Mouse (Mus musculus) CH12.LX (cell line): ENCODE results near the gene Mvp. TPM values are rescaled to one million over a fixed set of nuclear protein-coding genes. Genes with fewer than 3 reads are reported as not detected.

ENCODE experiments used
- DNase-seq: peaks from one replicate; pipeline ENCODE4 v3.0.0-alpha.2; 2013; ENCODE audit errors: extremely low read depth
- H3K27ac ChIP-seq: 2 replicates; pipeline ENCODE4 v1.5.1; 2012; ENCODE audit warnings: low read depth, mild to moderate bottlenecking, control low read depth, moderate library complexity; ENCODE audit not compliant: insufficient read depth
- H3K27me3 ChIP-seq: replicated peaks from 2 replicates; pipeline ENCODE3; 2012; ENCODE audit warnings: inconsistent platforms
- H3K36me3 ChIP-seq, 2 experiments: replicated peaks in 1 of 2; 2 replicates each; pipeline versions ENCODE3 to v1.6.1; 2012; ENCODE audit warnings: inconsistent platforms in 1 of 2, low read length in 1 of 2, mild to moderate bottlenecking in 1 of 2, mixed read lengths in 1 of 2, moderate library complexity in 1 of 2; ENCODE audit not compliant: control insufficient read depth in 1 of 2, insufficient read depth in 1 of 2
- H3K4me1 ChIP-seq, 2 experiments: 2 replicates each; pipeline ENCODE4 v1.6.1; 2012; ENCODE audit warnings: inconsistent platforms in 1 of 2, moderate library complexity in 1 of 2; ENCODE audit not compliant: insufficient read depth in 2 of 2, control insufficient read depth in 1 of 2
- H3K4me2 ChIP-seq: 2 replicates; pipeline ENCODE4 v1.6.1; 2012; ENCODE audit warnings: low read depth, mild to moderate bottlenecking, control low read depth; ENCODE audit not compliant: poor library complexity, insufficient read depth, severe bottlenecking
- H3K4me3 ChIP-seq, 3 experiments: fragments of 150-350 bp in 1 of 3; sonication (generic) in 1 of 3; replicated peaks in 1 of 3; 2 replicates each; pipeline versions ENCODE3 to v1.5.1; 2011 to 2012; ENCODE audit warnings: low read depth in 2 of 3, low read length in 2 of 3, mild to moderate bottlenecking in 2 of 3, moderate library complexity in 2 of 3, control low read depth in 1 of 3, improper control_type of control experiment in 1 of 3, inconsistent platforms in 1 of 3, mixed read lengths in 1 of 3; ENCODE audit not compliant: poor library complexity in 1 of 3
- H3K79me2 ChIP-seq: replicated peaks from 2 replicates; pipeline ENCODE4 v1.6.1; 2012; ENCODE audit warnings: mild to moderate bottlenecking, moderate library complexity; ENCODE audit not compliant: control insufficient read depth, poor library complexity, insufficient read depth, severe bottlenecking; ENCODE audit errors: extremely low read depth
- H3K9ac ChIP-seq: 2 replicates; pipeline ENCODE4 v1.6.1; 2012; ENCODE audit warnings: low read depth, mild to moderate bottlenecking, control low read depth, moderate library complexity; ENCODE audit not compliant: insufficient read depth
- H3K9me3 ChIP-seq: replicated peaks from 2 replicates; pipeline ENCODE3; 2012; ENCODE audit warnings: low read length, inconsistent platforms, mixed read lengths
- BHLHE40 ChIP-seq: IDR thresholded peaks from 2 replicates; pipeline ENCODE4 v1.6.1; 2011; ENCODE audit warnings: mild to moderate bottlenecking, low read depth, low read length, improper control_type of control experiment
- CHD1 ChIP-seq: IDR thresholded peaks from 2 replicates; pipeline ENCODE4 v1.6.1; 2012; ENCODE audit warnings: low read depth, low read length, improper control_type of control experiment, inconsistent platforms
- ELF1 ChIP-seq: IDR thresholded peaks from 2 replicates; pipeline ENCODE4 v1.6.1; 2014; ENCODE audit warnings: low read depth, mild to moderate bottlenecking, inconsistent platforms, low read length, improper control_type of control experiment
- ETS1 ChIP-seq: conservative IDR thresholded peaks from 2 replicates; pipeline ENCODE4 v1.6.1; 2012; ENCODE audit warnings: low read depth, mild to moderate bottlenecking, inconsistent platforms, low read length, improper control_type of control experiment, moderate library complexity
- GABPA ChIP-seq: IDR thresholded peaks from 2 replicates; pipeline ENCODE4 v1.6.1; 2012; ENCODE audit warnings: low read depth, low read length, improper control_type of control experiment, inconsistent platforms; ENCODE audit not compliant: insufficient replicate concordance
- HCFC1 ChIP-seq: IDR thresholded peaks from 2 replicates; pipeline ENCODE4 v1.6.1; 2012; ENCODE audit warnings: low read depth, mild to moderate bottlenecking, inconsistent platforms, low read length, improper control_type of control experiment
- IRF4 ChIP-seq: IDR thresholded peaks from 2 replicates; pipeline ENCODE4 v1.6.1; 2014; ENCODE audit warnings: low read depth, mild to moderate bottlenecking, inconsistent platforms, low read length, improper control_type of control experiment
- JUND ChIP-seq: conservative IDR thresholded peaks from 2 replicates; pipeline ENCODE4 v1.6.1; 2011; ENCODE audit warnings: low read depth, low read length, improper control_type of control experiment
- MAX ChIP-seq: IDR thresholded peaks from 2 replicates; pipeline ENCODE4 v1.6.1; 2011; ENCODE audit warnings: low read length, improper control_type of control experiment
- MAZ ChIP-seq: IDR thresholded peaks from 2 replicates; pipeline ENCODE4 v1.6.1; 2012; ENCODE audit warnings: low read depth, mild to moderate bottlenecking, inconsistent platforms, low read length, improper control_type of control experiment, moderate library complexity
- MXI1 ChIP-seq: IDR thresholded peaks from 2 replicates; pipeline ENCODE4 v1.6.1; 2011; ENCODE audit warnings: mild to moderate bottlenecking, low read depth, low read length, improper control_type of control experiment
- MYC ChIP-seq: IDR thresholded peaks from 2 replicates; pipeline ENCODE4 v1.6.1; 2011; ENCODE audit warnings: low read depth, mild to moderate bottlenecking, improper control_type of control experiment, low read length
- NELFE ChIP-seq: IDR thresholded peaks from 2 replicates; pipeline ENCODE4 v1.6.1; 2011; ENCODE audit warnings: low read depth, low read length, improper control_type of control experiment
- NRF1 ChIP-seq: IDR thresholded peaks from 2 replicates; pipeline ENCODE4 v1.6.1; 2014; ENCODE audit warnings: low read depth, mild to moderate bottlenecking, inconsistent platforms, low read length, improper control_type of control experiment, moderate library complexity
- POLR2A ChIP-seq: IDR thresholded peaks from 2 replicates; pipeline ENCODE4 v1.6.1; 2011; ENCODE audit warnings: low read depth, mild to moderate bottlenecking, improper control_type of control experiment, low read length
- SIN3A ChIP-seq: IDR thresholded peaks from 2 replicates; pipeline ENCODE4 v1.6.1; 2012; ENCODE audit warnings: low read length, improper control_type of control experiment, inconsistent platforms
- TCF12 ChIP-seq: IDR thresholded peaks from 2 replicates; pipeline ENCODE4 v1.6.1; 2014; ENCODE audit warnings: low read depth, mild to moderate bottlenecking, inconsistent platforms, low read length, improper control_type of control experiment
- dilution Hi-C: fragments of 300-500 bp; cut with MboI; formaldehyde crosslinking; loops from 2 replicates; pipeline ENCODE4 v1.14.3; 2020; ENCODE audit warnings: low sequenced_read_pairs; ENCODE audit not compliant: extremely low pct_unique_long_range_greater_than_20kb, extremely low pct_ligation_motif_present
- in situ Hi-C: fragments of 300-500 bp; cut with MboI; formaldehyde crosslinking; loops from 3 replicates; pipeline ENCODE4 v1.14.3; 2019; ENCODE audit warnings: low sequenced_read_pairs, low pct_ligation_motif_present, low pct_unique_long_range_greater_than_20kb, mixed read lengths
- polyA plus RNA-seq: library from polyadenylated mRNA; unstranded; fragments of >175 nt; gene quantifications from 2 replicates; pipeline ENCODE4 v1.2.1, GENCODE M21; 2012; ENCODE audit warnings: low read depth; ENCODE audit not compliant: insufficient read length
- total RNA-seq, 2 experiments: library from RNA; depleted of rRNA; stranded (reverse); fragments of 300-350 nt in 1 of 2; fragments of >200 nt in 1 of 2; gene quantifications; 2 replicates each; pipeline ENCODE4 v1.2.3; 2012 to 2014

The Mvp gene
- total RNA-seq (2012; rRNA removed) (42.1 and 52.1 TPM in 2 replicates), total RNA-seq (2014; rRNA removed) (33.3 and 35.5 TPM in 2 replicates), polyA plus RNA-seq (53.7 and 63.5 TPM in 2 replicates)

DNA sequence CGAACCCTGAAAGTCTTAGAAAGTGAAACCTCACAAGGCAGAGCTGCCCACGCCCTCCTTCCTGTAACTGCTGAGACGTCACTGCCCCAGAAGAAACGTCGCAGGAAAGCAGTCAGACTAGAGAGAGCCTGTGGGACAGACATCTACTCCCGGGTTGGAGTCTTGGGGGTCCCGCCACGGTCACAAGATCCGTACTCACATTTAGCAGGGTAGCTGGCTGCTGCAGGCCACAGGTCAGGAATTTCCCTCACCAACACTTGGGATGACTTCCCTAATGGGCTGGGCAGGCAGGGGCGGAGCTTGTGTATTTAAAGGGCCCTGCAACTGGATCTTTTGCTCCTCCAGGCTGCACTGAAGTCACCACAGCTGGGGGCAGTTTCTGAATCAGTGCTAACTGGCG is at the start of gene Mvp:
Mvp (minus strand) TSS at position 302 of the 400 bp plus-strand sequence.
- in situ Hi-C loops, result loop anchor here (10.0 kb wide), 1 partner anchor 310 kb away; the partner anchor contains the start of gene Coro1a
- H3K4me3 ChIP-seq, result peak within 1 kb of the TSS; percentile 73 to 87 (median 75)
- H3K27ac ChIP-seq, result peak within 1 kb of the TSS; percentile 67
- no peaks in the 10 kb centered on the region for H3K27me3 ChIP-seq
- H3K4me1 ChIP-seq, result peaks cover 22 to 72% of the 10 kb centered on the region in 2 experiments
- H3K9me3 ChIP-seq, result no peaks in the 10 kb centered on the region
- peak; percentile 75 for DNase-seq
- peaks cover 6 to 47% of the 10 kb centered on the region in 2 experiments for H3K36me3 ChIP-seq
- TF ChIP-seq CHD1, result no peak
- peak; percentile 94 for TF ChIP-seq SIN3A
- TF ChIP-seq HCFC1, result peak; percentile 63
- 0 out of 2 replicates have a peak, but pooled peaks have one; percentile 33 for TF ChIP-seq MXI1
- TF ChIP-seq MAZ, result 0 out of 2 replicates have a peak, but pooled peaks have one; percentile 22
- peak; percentile 61 for TF ChIP-seq POLR2A
- no peak for TF ChIP-seq NELFE
- peak; percentile 40; the same call in 1 of the 2 replicates for TF ChIP-seq ETS1
- peak; percentile 23; the same call in 1 of the 2 replicates for TF ChIP-seq IRF4
- TF ChIP-seq TCF12, result 0 out of 2 replicates have a peak, but pooled peaks have one; percentile 35
- TF ChIP-seq ELF1, result peak; percentile 74
- TF ChIP-seq, all 38 proteins: peak for 9
- Histone ChIP-seq H3K9ac (peak within 1 kb of the TSS; percentile 87), H3K79me2 (peaks cover 14% of the 10 kb centered on the region), H3K4me2 (peak within 1 kb of the TSS; percentile 77)
- dilution Hi-C loops, result no loop called here

GRCm38 (mm10) chr7:127055026-127055585 is 40.7 kb upstream of the Mvp start:
- peaks cover 3% of the 10 kb centered on the region for H3K27me3 ChIP-seq
- dilution Hi-C loops, result no loop called here
- no peaks in the 10 kb centered on the region for H3K79me2 ChIP-seq
- H3K9ac ChIP-seq, result no peak overlapping the region
- H3K36me3 ChIP-seq, result no peaks in the 10 kb centered on the region
- H3K4me1 ChIP-seq, result no peaks in the 10 kb centered on the region
- no peak overlapping the region for H3K4me2 ChIP-seq
- in situ Hi-C loops, result no loop called here
- no peaks in the 10 kb centered on the region for H3K9me3 ChIP-seq
- no peak for TF ChIP-seq MYC
- TF ChIP-seq NRF1, result no peak
- no peak for TF ChIP-seq JUND
- no peak for TF ChIP-seq MAX
- TF ChIP-seq NELFE, result no peak
- no peak for TF ChIP-seq MAZ
- no peak for TF ChIP-seq GABPA
- no peak for TF ChIP-seq POLR2A
- no peak for TF ChIP-seq BHLHE40
- no peak for DNase-seq
- H3K27ac ChIP-seq, result no peak overlapping the region
- H3K4me3 ChIP-seq, result no peak overlapping the region
